Mouse (Mus musculus): ENCODE results near the gene Nlrp9a.
"Not testable (repeated sequence)": the region's sequence is repeated elsewhere in the genome, so short reads cannot be mapped to it uniquely, and the experiment has no call there.

The Nlrp9a gene

DNA sequence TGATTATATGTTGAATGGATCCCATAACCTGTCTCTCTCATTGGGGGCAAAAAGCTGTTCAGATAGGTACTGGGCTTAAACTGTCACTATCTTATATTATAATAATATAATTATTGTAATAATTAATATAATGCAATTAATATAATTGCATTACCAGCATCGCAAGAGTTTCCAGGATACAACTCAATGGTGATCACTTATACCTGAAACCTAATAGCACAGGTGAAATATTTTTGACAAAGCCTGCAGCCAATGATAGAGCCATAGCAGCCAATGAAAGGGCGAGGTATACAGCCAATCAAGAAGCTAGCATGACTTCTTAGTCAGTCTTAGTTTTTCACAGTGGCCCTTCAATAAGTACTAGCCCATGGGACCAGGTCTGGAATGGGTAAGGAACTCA lies at the start of gene Nlrp9a:
Gene Nlrp9a, plus strand, starts transcription at position 301 of the 400 bp plus-strand sequence.
- not testable (repeated sequence) for DNase-seq (ENCODE audit: low read depth, low spot score)

GRCm38 (mm10) chr7:26489514-26489913 lies 45.3 kb upstream of the Nlrp9a start:
- DNase-seq (ENCODE audit: low read depth, low spot score), result peak; percentile 49

DNA sequence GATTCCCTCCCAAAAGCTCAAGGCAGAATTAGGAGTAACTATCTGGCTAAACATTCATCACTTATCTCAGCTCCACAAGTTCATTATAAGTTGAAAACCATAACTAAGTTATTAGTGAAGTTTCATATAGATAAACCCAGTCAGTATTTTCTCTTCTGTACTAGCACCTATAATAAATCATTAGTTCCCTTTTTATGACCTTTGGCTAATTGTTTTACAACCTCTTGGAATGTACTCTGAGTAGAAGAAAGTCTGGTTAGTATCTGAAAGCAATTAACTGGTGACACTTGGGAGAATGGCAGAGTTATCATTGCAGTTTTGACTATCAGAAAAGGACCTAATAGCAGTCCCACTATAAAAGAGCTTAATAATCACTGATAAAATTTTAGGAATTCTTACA lies 54.3 kb downstream of the Nlrp9a start:
- DNase-seq (ENCODE audit: low read depth, low spot score), result no peak

- no peak for DNase-seq (ENCODE audit: low read depth, low spot score)
These were observed 55.0 kb downstream of the Nlrp9a start for GRCm38 (mm10) chr7:26589774-26590173.

DNA sequence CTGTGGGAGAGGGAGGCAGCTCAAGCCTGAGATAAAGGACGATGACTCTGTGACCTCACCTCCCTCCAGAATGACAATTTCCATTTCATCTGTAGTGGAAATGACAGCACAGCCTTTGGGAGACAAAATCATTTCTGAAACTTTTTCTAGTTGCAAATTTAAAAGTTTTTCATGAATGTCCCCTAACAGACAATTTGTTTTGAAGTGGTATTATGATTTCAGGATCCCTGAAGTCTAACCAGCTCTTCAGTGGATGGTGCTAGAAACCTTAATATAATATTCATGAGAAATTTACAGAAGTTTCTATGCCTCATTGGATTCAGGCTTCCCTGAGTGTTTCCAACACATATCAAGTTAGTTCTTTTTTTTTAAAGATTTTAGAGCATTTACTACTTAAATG lies 83.5 kb downstream of the Nlrp9a start, which contains the start of gene Vmn1r185:
Gene Vmn1r185, minus strand, starts transcription at position 101 of the 400 bp plus-strand sequence.
- DNase-seq (ENCODE audit: low read depth, low spot score), result not testable (repeated sequence)
